ENCODE assay signal across 8 mouse cellular contexts in genomic region chr12:85496755-85497154, GRCm38 (mm10). TPM values are rescaled to one million over a fixed set of nuclear protein-coding genes. Genes with fewer than 3 reads are reported as not detected.
DNase-seq lines count a peak whose midpoint lies in the region; ATAC-seq and TF ChIP-seq lines count a peak whose summit lies in the region.

No protein-coding gene starts in this region.

- peak; percentile 91 for DNase-seq in 3T3-L1 (ENCODE audit: low read depth, low spot score)
- peak; percentile 91 for DNase-seq in CD4-positive, CD25-positive, alpha-beta regulatory T cell, adult 2 months (ENCODE audit: low read depth, low spot score)
- peak; percentile 80 for DNase-seq in forebrain, embryonic 14.5 days (ENCODE audit: low spot score)
- peak; percentile 71 for DNase-seq in lung, adult 2 months
- DNase-seq in right cerebral cortex, postnatal 14 days, result peak; percentile 74

- 0 out of 2 replicates have a peak overlapping the region, but pooled peaks have one; percentile 7 for H3K27ac ChIP-seq in bone marrow macrophage, adult 2 months (ENCODE audit: insufficient read depth, low read depth, low read length)
- no peak overlapping the region for H3K27ac ChIP-seq in forebrain, embryonic 14.5 days (ENCODE audit: low read depth, low read length)
- H3K27ac ChIP-seq in kidney, embryonic 15.5 days, result no peak overlapping the region

- peak; percentile 75 for TF ChIP-seq CTCF in bone marrow macrophage, adult 2 months (IDR thresholded peaks at IDR 0.05; ENCODE audit: low read depth, low read length)
- TF ChIP-seq CTCF in lung, adult 2 months (IDR thresholded peaks at IDR 0.05; ENCODE audit: insufficient read depth, low read length), result peak; percentile 78

- no peak for ATAC-seq in forebrain, embryonic 14.5 days
- ATAC-seq in kidney, embryonic 15.5 days (replicated peaks; ENCODE audit: low FRiP score), result 0 out of 2 replicates have a peak, but pooled peaks have one; percentile 25
- ATAC-seq in inflammation-experienced regulatory T-cells, adult 6 months, result no peak

- H3K27me3 ChIP-seq in forebrain, embryonic 14.5 days (replicated peaks; ENCODE audit: control insufficient read depth, insufficient read depth, low read length), result no peaks in the 10 kb centered on the region
- no peaks in the 10 kb centered on the region for H3K27me3 ChIP-seq in kidney, embryonic 15.5 days

- H3K4me3 ChIP-seq in bone marrow macrophage, adult 2 months (ENCODE audit: insufficient read depth, low read length), result no peak overlapping the region
- H3K4me3 ChIP-seq in forebrain, embryonic 14.5 days (ENCODE audit: low read depth, low read length), result no peak overlapping the region
- no peak overlapping the region for H3K4me3 ChIP-seq in kidney, embryonic 15.5 days (replicated peaks)
- H3K4me3 ChIP-seq in lung, adult 2 months (replicated peaks; ENCODE audit: extremely low read depth, low read depth, low read length), result no peak overlapping the region

- WGBS in forebrain, embryonic 14.5 days, result 18% methylated on average over 7 of the region's 7 CpGs
- whole genome bisulfite sequencing in kidney, embryonic 15.5 days, result 21% methylated on average over 7 of the region's 7 CpGs
- WGBS in lung, adult 2 months, result 16% methylated on average over 7 of the region's 7 CpGs

- H3K36me3 ChIP-seq in forebrain, embryonic 14.5 days (ENCODE audit: control insufficient read depth, insufficient read depth, low read length), result no peaks in the 10 kb centered on the region
- H3K36me3 ChIP-seq in kidney, embryonic 15.5 days, result no peaks in the 10 kb centered on the region

- H3K4me1 ChIP-seq in bone marrow macrophage, adult 2 months (ENCODE audit: control insufficient read depth, insufficient read depth, low read length), result peaks cover 12% of the 10 kb centered on the region
- no peaks in the 10 kb centered on the region for H3K4me1 ChIP-seq in forebrain, embryonic 14.5 days (ENCODE audit: control insufficient read depth, insufficient read depth, low read length)
- H3K4me1 ChIP-seq in kidney, embryonic 15.5 days, result peaks cover 3% of the 10 kb centered on the region; the same call in 1 of the 2 replicates
- no peaks in the 10 kb centered on the region; the same call in 1 of the 2 replicates for H3K4me1 ChIP-seq in lung, adult 2 months (ENCODE audit: control insufficient read depth, insufficient read depth, low read length)

- no peak for TF ChIP-seq POLR2A in bone marrow macrophage, adult 2 months (IDR thresholded peaks at IDR 0.05; ENCODE audit: borderline replicate concordance, low read depth, low read length)
- no peak for TF ChIP-seq POLR2A in lung, adult 2 months (IDR thresholded peaks at IDR 0.05; ENCODE audit: borderline replicate concordance, extremely low read depth, low read depth, low read length)

- no peak overlapping the region for H3K4me2 ChIP-seq in forebrain, embryonic 14.5 days (ENCODE audit: low read length)
- H3K4me2 ChIP-seq in kidney, embryonic 15.5 days, result no peak overlapping the region

- no peaks in the 10 kb centered on the region for H3K9me3 ChIP-seq in forebrain, embryonic 14.5 days (replicated peaks; ENCODE audit: control insufficient read depth, low read length)
- H3K9me3 ChIP-seq in kidney, embryonic 15.5 days (replicated peaks), result no peaks in the 10 kb centered on the region

- no peak overlapping the region for H3K9ac ChIP-seq in forebrain, embryonic 14.5 days (ENCODE audit: low read length)
- no peak overlapping the region for H3K9ac ChIP-seq in kidney, embryonic 15.5 days

RNA-seq across cellular contexts. Expression of gene Fos, which starts 23.1 kb away (rescaled TPM):
- 64.0 and 65.2 TPM in 2 replicates for polyA plus RNA-seq in bone marrow macrophage, adult 2 months (2012; ENCODE audit: insufficient read depth, insufficient read length, missing spikeins)
- polyA plus RNA-seq in forebrain, embryonic 14.5 days (2014; fragmentation: Nextera tagmentation; extraction: Ambion mirVana), result 1.2 and 1.4 TPM in 2 replicates
- 3.5 and 3.8 TPM in 2 replicates for polyA plus RNA-seq in kidney, embryonic 15.5 days (2015; fragmentation: Nextera tagmentation; extraction: Ambion mirVana)
- polyA plus RNA-seq in lung, adult 2 months (2012; rRNA removed), result 37.8 and 55.0 TPM in 2 replicates
- polyA plus RNA-seq in inflammation-experienced regulatory T-cells, adult 6 months (2017; shearing (Covaris generic)), result 10 to 100 TPM; 11.0 to 84.6 (median 15.2) TPM
